ENCODE assay signal across 14 mouse cellular contexts in the genomic region with DNA sequence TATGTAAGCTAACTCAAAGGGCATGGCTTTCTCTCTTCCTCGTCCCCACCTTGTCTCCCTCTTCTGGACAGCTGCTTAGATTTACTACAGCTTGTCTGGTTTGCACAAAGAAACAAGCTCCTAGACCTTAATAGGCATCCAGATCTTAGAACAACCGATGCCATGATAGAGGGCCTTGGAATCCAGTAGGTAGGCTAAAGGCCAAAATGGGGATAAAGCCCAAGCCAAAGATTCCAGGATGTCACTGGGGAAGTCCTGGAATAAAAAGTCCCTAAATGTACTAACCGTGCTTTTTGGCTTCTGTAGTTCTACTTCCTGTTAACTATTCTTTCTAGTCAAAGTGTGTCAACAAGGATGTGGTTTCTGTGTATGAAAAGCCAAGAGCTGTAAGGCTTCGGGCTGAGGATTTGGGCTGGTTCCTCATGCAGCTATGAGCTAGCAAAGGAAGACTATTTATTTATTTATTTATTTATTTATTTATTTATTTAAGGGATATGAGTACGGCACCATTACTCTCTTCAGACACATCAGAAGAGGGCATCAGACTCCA.
DNase-seq lines count a peak whose midpoint lies in the region; ATAC-seq and TF ChIP-seq lines count a peak whose summit lies in the region.
"Had no signal": no experiment of that assay in that cellular context is flagged by ENCODE, and none has a peak within 500 bp of the region (broad histone marks: within the 10 kb centered on the region; RNA-seq: fewer than 3 reads in every experiment).

No protein-coding gene starts in this region.

- H3K4me3 ChIP-seq in liver, postnatal 0 days (ENCODE audit: low read depth, low read length), result no peak overlapping the region
- no peak overlapping the region for H3K4me3 ChIP-seq in liver, embryonic 12.5 days
- H3K4me3 ChIP-seq in hindbrain, embryonic 14.5 days (replicated peaks; ENCODE audit: low read length), result no peak overlapping the region
- H3K4me3 ChIP-seq: embryonic facial prominence, embryonic 15.5 days; forebrain, embryonic 15.5 days had no signal

- no peaks in the 10 kb centered on the region for H3K27me3 ChIP-seq in liver, postnatal 0 days (ENCODE audit: insufficient read depth, low read length)
- H3K27me3 ChIP-seq in liver, embryonic 12.5 days (replicated peaks), result no peaks in the 10 kb centered on the region
- no peaks in the 10 kb centered on the region for H3K27me3 ChIP-seq in hindbrain, embryonic 14.5 days (ENCODE audit: control insufficient read depth, insufficient read depth, low read length)
- H3K27me3 ChIP-seq: embryonic facial prominence, embryonic 15.5 days; forebrain, embryonic 15.5 days had no signal

- H3K27ac ChIP-seq in liver, postnatal 0 days (ENCODE audit: low read depth), result peak overlapping the region; percentile 55; the same call in 1 of the 2 replicates
- no peak overlapping the region for H3K27ac ChIP-seq in liver, embryonic 12.5 days
- H3K27ac ChIP-seq in hindbrain, embryonic 14.5 days, result no peak overlapping the region
- H3K27ac ChIP-seq: embryonic facial prominence, embryonic 15.5 days; forebrain, embryonic 15.5 days had no signal

- no peaks in the 10 kb centered on the region for H3K9me3 ChIP-seq in liver, postnatal 0 days (ENCODE audit: low read length)
- no peaks in the 10 kb centered on the region for H3K9me3 ChIP-seq in liver, embryonic 12.5 days (replicated peaks)
- H3K9me3 ChIP-seq in hindbrain, embryonic 14.5 days (ENCODE audit: control insufficient read depth, low read length), result no peaks in the 10 kb centered on the region
- H3K9me3 ChIP-seq: embryonic facial prominence, embryonic 15.5 days; forebrain, embryonic 15.5 days had no signal

- no peaks in the 10 kb centered on the region for H3K4me1 ChIP-seq in liver, postnatal 0 days (ENCODE audit: insufficient read depth)
- no peaks in the 10 kb centered on the region for H3K4me1 ChIP-seq in liver, embryonic 12.5 days
- H3K4me1 ChIP-seq in hindbrain, embryonic 14.5 days (replicated peaks; ENCODE audit: control insufficient read depth, insufficient read depth, low read length), result no peaks in the 10 kb centered on the region
- H3K4me1 ChIP-seq: embryonic facial prominence, embryonic 15.5 days; forebrain, embryonic 15.5 days had no signal

- ATAC-seq in liver, postnatal 0 days, result no peak
- no peak for ATAC-seq in liver, embryonic 12.5 days
- ATAC-seq in megakaryocyte progenitor cell, adult 5-6 weeks (replicated peaks; ENCODE audit: poor library complexity), result peak; percentile 98
- ATAC-seq in hindbrain, embryonic 14.5 days (ENCODE audit: low FRiP score), result no peak
- ATAC-seq: forebrain, embryonic 15.5 days; intestine, embryonic 16.5 days had no signal

- no peak overlapping the region for H3K9ac ChIP-seq in liver, postnatal 0 days (replicated peaks)
- H3K9ac ChIP-seq in liver, embryonic 12.5 days, result no peak overlapping the region
- H3K9ac ChIP-seq in hindbrain, embryonic 14.5 days, result no peak overlapping the region
- H3K9ac ChIP-seq: embryonic facial prominence, embryonic 15.5 days; forebrain, embryonic 15.5 days had no signal

- H3K36me3 ChIP-seq in liver, postnatal 0 days (replicated peaks; ENCODE audit: insufficient read depth, low read length), result no peaks in the 10 kb centered on the region
- H3K36me3 ChIP-seq in liver, embryonic 12.5 days, result no peaks in the 10 kb centered on the region
- no peaks in the 10 kb centered on the region for H3K36me3 ChIP-seq in hindbrain, embryonic 14.5 days (replicated peaks; ENCODE audit: control insufficient read depth, insufficient read depth)
- H3K36me3 ChIP-seq: embryonic facial prominence, embryonic 15.5 days; forebrain, embryonic 15.5 days had no signal

- DNase-seq in liver, postnatal 0 days, result no peak
- DNase-seq in CD8-positive naive resting alpha-beta T cell, adult 2 months (ENCODE audit: low read depth in 2 of 2, low spot score in 2 of 2), result peak; percentile 24 to 51
- DNase-seq in thymus, postnatal 10 days (ENCODE audit: low spot score in 2 of 2), result peak; percentile 34 to 36
- no peak for DNase-seq in Muller cell, postnatal 12 days (ENCODE audit: inconsistent ontology term)
- DNase-seq in kidney, postnatal 10 days, result no peak
- no peak for DNase-seq in hindbrain, embryonic 14.5 days (ENCODE audit: low spot score)
- DNase-seq: adrenal gland, postnatal 10 days; heart, postnatal 10 days; liver had no signal

- no peak for TF ChIP-seq EP300 in liver, postnatal 0 days (IDR thresholded peaks at IDR 0.05; ENCODE audit: low read depth)

- no peak for TF ChIP-seq CTCF in liver, postnatal 0 days (IDR thresholded peaks at IDR 0.05; ENCODE audit: low read depth)

- WGBS in liver, postnatal 0 days (ENCODE audit: insufficient replicate concordance), result 47% methylated on average over 5 of the region's 5 CpGs
- WGBS in liver, embryonic 12.5 days (ENCODE audit: insufficient replicate concordance), result 48% methylated on average over 5 of the region's 5 CpGs
- 89% methylated on average over 5 of the region's 5 CpGs for WGBS in hindbrain, embryonic 14.5 days

- H3K4me2 ChIP-seq in liver, postnatal 0 days (ENCODE audit: low read depth, low read length), result no peak overlapping the region
- H3K4me2 ChIP-seq in liver, embryonic 12.5 days, result no peak overlapping the region
- H3K4me2 ChIP-seq in hindbrain, embryonic 14.5 days (replicated peaks), result no peak overlapping the region
- H3K4me2 ChIP-seq: embryonic facial prominence, embryonic 15.5 days; forebrain, embryonic 15.5 days had no signal

Comparison
In these comparisons a context has a peak if more than half of its experiments do, and no peak if none do; other contexts are left out.
1. DNase-seq: peak in CD8-positive naive resting alpha-beta T cell, adult 2 months (2 of 2) and thymus, postnatal 10 days (2 of 2); none in liver, postnatal 0 days (single experiment), Muller cell, postnatal 12 days (single experiment), kidney, postnatal 10 days (single experiment) and hindbrain, embryonic 14.5 days (single experiment).